Mouse (Mus musculus) embryonic fibroblast, embryonic 13.5 days (primary cell): ENCODE measurements around the gene Phactr2. TPM values are rescaled to one million over a fixed set of nuclear protein-coding genes. Genes with fewer than 3 reads are reported as not detected.
"Not testable (repeated sequence)": the region's sequence is repeated elsewhere in the genome, so short reads cannot be mapped to it uniquely, and the experiment has no call there.

Experiments
- H3K27ac ChIP-seq: 2 replicates; pipeline ENCODE4 v1.5.1; 2012; ENCODE audit warnings: low read length, control low read depth, inconsistent platforms; ENCODE audit not compliant: insufficient read depth
- H3K4me1 ChIP-seq: 2 replicates; pipeline ENCODE4 v1.6.1; 2011; ENCODE audit warnings: low read length; ENCODE audit not compliant: control insufficient read depth, insufficient read depth
- H3K4me3 ChIP-seq: 2 replicates; pipeline ENCODE4 v1.5.1; 2011; ENCODE audit warnings: mild to moderate bottlenecking, control low read depth, low read length; ENCODE audit not compliant: insufficient read depth
- CTCF ChIP-seq: IDR thresholded peaks from 2 replicates; pipeline ENCODE4 v1.5.1; 2011; ENCODE audit warnings: mild to moderate bottlenecking, control low read depth, low read length, moderate library complexity, borderline replicate concordance; ENCODE audit not compliant: insufficient read depth
- POLR2A ChIP-seq: IDR thresholded peaks from 2 replicates; pipeline ENCODE4 v1.6.1; 2011; ENCODE audit warnings: low read depth, mild to moderate bottlenecking, control low read depth, low read length, moderate library complexity
- polyA plus RNA-seq: library from polyadenylated mRNA; stranded (reverse); fragments of >200 nt; gene quantifications from 2 replicates; pipeline ENCODE4 v1.2.4, GENCODE M21; 2011; ENCODE audit warnings: low read depth; ENCODE audit not compliant: missing spikeins, insufficient read length

Gene Phactr2
- polyA plus RNA-seq, 1 experiment: 15.9 TPM

DNA sequence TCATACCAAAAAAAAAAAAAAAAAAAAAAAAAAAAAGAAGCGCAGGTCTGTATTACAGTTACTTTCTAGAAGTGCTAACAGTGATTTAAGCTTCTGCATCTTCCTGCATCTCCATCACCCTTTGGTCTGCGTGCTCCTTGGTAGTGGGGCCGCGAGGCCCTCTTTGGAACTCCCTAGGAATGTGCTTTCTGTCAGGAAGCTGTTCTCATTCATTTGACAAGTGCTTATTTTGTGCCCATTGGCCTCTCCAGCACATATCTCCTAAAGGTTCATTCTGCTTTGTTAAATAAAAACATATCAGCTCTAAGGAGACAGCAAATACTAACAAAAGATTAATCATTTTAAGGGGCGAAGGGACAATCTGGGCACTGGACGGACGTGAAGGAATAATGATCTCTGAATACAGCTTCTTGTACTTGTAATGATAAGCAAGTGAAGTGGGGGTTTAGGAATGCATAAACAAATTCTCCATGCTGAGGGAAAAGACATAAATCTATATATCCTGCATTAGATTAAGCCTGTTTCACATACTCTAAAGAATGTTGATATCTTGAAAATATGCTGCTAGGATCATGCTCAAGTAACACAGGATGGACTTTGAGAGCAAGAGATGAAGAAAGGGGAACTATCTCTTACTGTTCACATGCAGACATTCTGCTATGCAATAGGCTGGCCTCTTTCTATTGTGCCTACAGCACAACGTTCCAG is 264.1 kb downstream of the Phactr2 start:
- Histone ChIP-seq H3K4me3 (no peak overlapping the region), H3K27ac (no peak overlapping the region), H3K4me1 (no peaks in the 10 kb centered on the region)
- TF ChIP-seq CTCF: no peak
- TF ChIP-seq POLR2A: no peak

- H3K27ac ChIP-seq: no peak overlapping the region
- no peak overlapping the region for H3K4me3 ChIP-seq
- no peaks in the 10 kb centered on the region for H3K4me1 ChIP-seq
- TF ChIP-seq POLR2A: no peak
- no peak for TF ChIP-seq CTCF
Observed at GRCm38 (mm10) chr10:13209506-13209905, 264.7 kb downstream of the Phactr2 start.

- TF ChIP-seq POLR2A (no peak), CTCF (no peak)
- Histone ChIP-seq H3K4me1 (no peaks in the 10 kb centered on the region), H3K4me3 (no peak overlapping the region), H3K27ac (no peak overlapping the region)
Observed at GRCm38 (mm10) chr10:13209061-13209460, 265.2 kb downstream of the Phactr2 start.

- TF ChIP-seq CTCF (no peak), POLR2A (no peak)
- no peak overlapping the region for H3K4me3 ChIP-seq
- H3K27ac ChIP-seq: no peak overlapping the region
- no peaks in the 10 kb centered on the region for H3K4me1 ChIP-seq
Observed at GRCm38 (mm10) chr10:13201741-13202293, 272.4 kb downstream of the Phactr2 start.

DNA sequence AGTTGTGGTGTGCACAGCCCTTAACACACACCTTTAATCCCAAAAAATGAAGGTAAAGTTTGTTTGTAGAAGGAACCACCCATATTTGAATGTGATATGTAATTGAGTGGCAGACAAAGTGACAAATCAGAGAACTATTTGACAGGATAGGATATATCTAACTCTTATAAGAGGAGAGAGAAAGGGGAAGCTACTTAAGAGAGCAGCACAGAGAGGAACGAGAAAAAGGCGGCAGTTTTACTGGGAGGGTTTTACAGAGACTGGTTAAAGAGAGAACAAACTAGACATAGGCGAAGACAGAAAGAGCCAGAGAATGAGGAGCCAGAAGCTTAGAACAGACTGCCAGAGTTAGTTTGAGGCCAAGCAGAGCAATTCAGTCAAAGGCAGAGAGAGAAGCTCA is 273.4 kb downstream of the Phactr2 start:
- no peaks in the 10 kb centered on the region for H3K4me1 ChIP-seq
- no peak overlapping the region for H3K27ac ChIP-seq
- no peak overlapping the region for H3K4me3 ChIP-seq
- TF ChIP-seq CTCF (no peak), POLR2A (no peak)

GRCm38 (mm10) chr10:13199234-13199633 is 275.0 kb downstream of the Phactr2 start:
- TF ChIP-seq POLR2A: no peak
- TF ChIP-seq CTCF: no peak
- Histone ChIP-seq H3K4me1 (no peaks in the 10 kb centered on the region), H3K27ac (no peak overlapping the region), H3K4me3 (no peak overlapping the region)

DNA sequence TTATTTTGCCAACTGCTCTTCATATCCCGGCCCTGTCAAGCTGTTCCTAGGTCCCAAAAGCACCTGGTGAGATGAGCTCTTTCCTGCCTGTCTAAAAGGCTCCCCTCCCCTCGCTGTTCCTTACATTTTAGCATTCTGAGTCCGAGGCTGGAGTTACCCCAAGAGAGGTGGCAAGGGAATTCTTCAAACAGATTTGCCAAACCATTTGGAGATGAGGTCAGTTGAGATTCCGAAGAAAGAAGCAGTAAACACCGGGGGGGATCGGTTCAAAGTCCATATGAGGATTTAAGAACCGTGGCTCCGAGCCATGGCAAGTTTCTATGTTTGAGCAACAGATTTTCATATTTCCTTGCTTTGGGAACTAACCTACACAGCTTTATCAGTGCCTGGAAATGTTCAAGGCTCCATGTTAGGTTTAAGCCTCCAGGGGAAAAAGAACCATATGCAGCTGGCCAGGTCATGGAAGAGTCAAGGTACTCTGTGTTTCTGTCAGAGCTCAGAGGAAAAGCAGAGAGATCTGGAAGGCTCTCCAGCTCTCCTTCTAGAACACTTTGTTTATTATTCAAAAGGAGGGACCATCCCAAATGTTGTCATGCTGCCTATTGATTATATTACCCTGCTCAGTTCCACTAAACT is 277.2 kb downstream of the Phactr2 start:
- H3K4me3 ChIP-seq: no peak overlapping the region
- no peak overlapping the region for H3K27ac ChIP-seq
- no peak for TF ChIP-seq CTCF
- no peak for TF ChIP-seq POLR2A
- 0 out of 2 replicates have a peak, but pooled peaks cover 2% of the 10 kb centered on the region for H3K4me1 ChIP-seq

GRCm38 (mm10) chr10:13193496-13193895 is 280.7 kb downstream of the Phactr2 start:
- H3K27ac ChIP-seq, H3K4me1 ChIP-seq, H3K4me3 ChIP-seq: not testable (repeated sequence)

DNA sequence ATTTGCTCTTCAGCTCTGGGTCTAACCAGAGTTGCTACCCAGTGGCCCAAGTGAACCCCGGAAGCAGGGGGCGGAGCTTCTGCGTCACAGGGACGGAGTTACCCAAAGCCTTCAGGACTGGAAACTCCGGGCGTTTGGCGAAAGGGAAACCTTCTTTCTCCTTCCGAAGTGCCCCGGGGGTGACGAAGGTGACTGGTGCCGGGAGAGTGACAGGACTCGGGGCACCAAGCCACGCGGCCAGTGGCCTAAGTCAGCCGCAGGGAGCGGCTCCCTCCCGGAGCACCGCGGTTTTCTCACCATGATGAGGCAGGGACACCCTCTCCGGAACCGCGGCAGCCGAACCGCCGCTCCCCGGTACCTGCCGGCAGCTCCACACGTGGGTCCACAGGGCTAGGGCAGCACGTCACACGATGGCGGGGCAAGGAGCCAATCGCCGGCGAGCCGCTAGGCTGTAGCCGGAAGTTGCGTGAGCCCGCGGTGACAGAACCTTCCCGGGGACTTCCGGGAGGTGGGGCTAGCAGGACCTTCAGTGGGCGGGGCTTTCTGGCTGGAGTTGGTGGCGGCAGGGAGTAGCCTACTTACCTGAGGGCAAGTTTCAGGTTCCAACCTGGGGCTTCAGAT is 281.4 kb downstream of the Phactr2 start, which contains the start of gene Ltv1:
Gene Ltv1, minus strand, starts transcription at position 438 of the 621 bp plus-strand sequence.
- Histone ChIP-seq H3K4me3 (peak within 1 kb of the TSS; percentile 83), H3K4me1 (0 out of 2 replicates have a peak, but pooled peaks cover 2% of the 10 kb centered on the region), H3K27ac (peak within 1 kb of the TSS; percentile 69)
- TF ChIP-seq CTCF (no peak), POLR2A (peak; percentile 57)

DNA sequence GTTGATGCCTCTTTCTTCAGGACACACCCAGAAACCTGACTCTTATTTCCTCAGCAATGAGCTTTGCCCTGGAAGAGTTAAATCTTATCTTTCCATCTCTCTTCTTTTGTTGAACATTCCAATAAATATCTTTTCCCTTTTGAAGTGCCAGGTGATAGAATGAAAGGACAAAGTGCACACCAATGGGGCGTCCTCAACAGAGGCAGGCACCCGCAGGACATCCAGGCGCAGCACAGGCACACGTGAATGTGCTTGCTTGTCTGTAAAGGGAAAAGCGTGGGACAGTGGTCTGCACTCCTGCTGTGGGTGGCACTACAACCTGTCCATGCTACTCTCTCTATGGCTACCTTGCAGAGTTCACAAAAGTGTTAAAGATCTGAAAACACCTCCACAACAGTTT is 284.3 kb downstream of the Phactr2 start:
- Histone ChIP-seq H3K4me3 (no peak overlapping the region), H3K27ac (no peak overlapping the region), H3K4me1 (0 out of 2 replicates have a peak, but pooled peaks cover 2% of the 10 kb centered on the region)
- TF ChIP-seq POLR2A (no peak), CTCF (no peak)
